Mouse (Mus musculus): ENCODE measurements at regions not wholly inside any gene's neighbourhood (a gene's known extent, or its start where the extent isn't known, plus 50 kb on each side); places are given as distances from the start of the nearest gene placed in this dataset.

DNA sequence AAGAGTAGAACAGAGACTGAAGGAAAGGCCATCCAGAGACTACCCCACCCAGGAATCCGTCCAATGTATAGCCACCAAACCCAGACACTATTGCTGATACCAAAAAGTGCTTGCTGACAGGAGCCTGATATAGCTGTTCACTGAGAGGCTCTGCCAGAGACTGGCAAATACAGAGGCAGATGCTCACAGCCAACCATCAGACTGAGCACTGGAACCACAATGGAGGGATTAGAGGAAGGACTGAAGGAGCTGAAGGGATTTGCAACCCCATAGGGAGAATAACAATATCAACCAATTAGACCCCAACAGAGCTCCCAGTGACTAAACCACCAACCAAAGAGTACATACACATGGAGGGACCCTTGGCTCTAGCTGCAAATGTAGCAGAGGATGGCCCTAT, 1389.8 kb upstream of the Zeb2 start:
- TF ChIP-seq CHD2 (IDR thresholded peaks at IDR 0.05; ENCODE audit: low read depth, low read length): no peak
- TF ChIP-seq MAFK (IDR thresholded peaks at IDR 0.05; ENCODE audit: insufficient read depth, low read depth, low read length): no peak
- TF ChIP-seq ZNF384 (IDR thresholded peaks at IDR 0.05; ENCODE audit: low read depth, low read length): no peak
- no peak for TF ChIP-seq ZC3H11A (IDR thresholded peaks at IDR 0.05; ENCODE audit: borderline replicate concordance, low read depth, low read length)
- TF ChIP-seq HCFC1 (IDR thresholded peaks at IDR 0.05; ENCODE audit: borderline replicate concordance, insufficient read depth, low read length): no peak
- no peak for DNase-seq (ENCODE audit: low read depth, low spot score)
- Histone ChIP-seq H3K9me3 (ENCODE audit: control insufficient read depth, insufficient read depth, low read depth, low read length) (no peaks in the 10 kb centered on the region), H3K4me3 (ENCODE audit: insufficient read depth in 1 of 2, low read depth in 1 of 2, low read length in 2 of 2, poor library complexity in 1 of 2, severe bottlenecking in 1 of 2) (no peak overlapping the region), H3K27ac (ENCODE audit: insufficient read depth, low read depth, low read length, poor library complexity, severe bottlenecking) (no peak overlapping the region), H3K4me1 (ENCODE audit: control insufficient read depth in 2 of 2, insufficient read depth in 2 of 2, low read length in 2 of 2, poor library complexity in 1 of 2) (no peaks in the 10 kb centered on the region), H3K9ac (ENCODE audit: insufficient read depth, low read depth, low read length, poor library complexity, severe bottlenecking) (no peak overlapping the region), H3K36me3 (ENCODE audit: control insufficient read depth, insufficient read depth, low read length, poor library complexity, severe bottlenecking) (no peaks in the 10 kb centered on the region)
- in situ Hi-C loops (cut with MboI; ENCODE audit: low sequenced_read_pairs in 2 of 2, unreplicated experiment in 2 of 2): no loop called here

DNA sequence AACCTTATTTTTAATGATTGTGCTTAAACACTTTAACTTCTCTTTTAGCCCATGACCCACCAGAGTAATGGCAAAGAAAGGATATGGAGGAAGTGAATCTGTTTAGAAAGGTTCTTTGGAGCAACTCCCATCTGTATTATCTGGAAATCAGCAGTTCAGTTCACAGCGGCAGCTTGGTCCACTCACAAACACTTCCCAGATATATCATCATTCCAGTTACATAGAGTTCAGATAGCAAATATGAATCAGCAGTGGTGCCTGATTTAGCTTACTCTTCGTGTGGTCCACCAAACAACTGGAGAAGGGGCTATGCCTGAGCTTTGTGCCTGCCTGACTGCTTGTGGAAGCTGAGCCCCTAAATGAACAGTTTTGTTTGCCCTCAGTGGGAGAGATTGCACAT, 1385.9 kb upstream of the Zeb2 start:
- H3K9ac ChIP-seq (ENCODE audit: insufficient read depth, low read depth, low read length, poor library complexity, severe bottlenecking): no peak overlapping the region
- TF ChIP-seq HCFC1 (IDR thresholded peaks at IDR 0.05; ENCODE audit: borderline replicate concordance, insufficient read depth, low read length) (no peak), MAFK (IDR thresholded peaks at IDR 0.05; ENCODE audit: insufficient read depth, low read depth, low read length) (no peak), ZC3H11A (IDR thresholded peaks at IDR 0.05; ENCODE audit: borderline replicate concordance, low read depth, low read length) (no peak), CHD2 (IDR thresholded peaks at IDR 0.05; ENCODE audit: low read depth, low read length) (no peak), ZNF384 (IDR thresholded peaks at IDR 0.05; ENCODE audit: low read depth, low read length) (no peak)
- H3K27ac ChIP-seq (ENCODE audit: insufficient read depth, low read depth, low read length, poor library complexity, severe bottlenecking): no peak overlapping the region
- no peaks in the 10 kb centered on the region for H3K36me3 ChIP-seq (ENCODE audit: control insufficient read depth, insufficient read depth, low read length, poor library complexity, severe bottlenecking)
- no peak overlapping the region for H3K4me3 ChIP-seq (ENCODE audit: insufficient read depth in 1 of 2, low read depth in 1 of 2, low read length in 2 of 2, poor library complexity in 1 of 2, severe bottlenecking in 1 of 2)
- no peaks in the 10 kb centered on the region for H3K9me3 ChIP-seq (ENCODE audit: control insufficient read depth, insufficient read depth, low read depth, low read length)
- DNase-seq (ENCODE audit: low read depth, low spot score): no peak
- H3K4me1 ChIP-seq (ENCODE audit: control insufficient read depth in 2 of 2, insufficient read depth in 2 of 2, low read length in 2 of 2, poor library complexity in 1 of 2): no peaks in the 10 kb centered on the region
- in situ Hi-C loops (cut with MboI; ENCODE audit: low sequenced_read_pairs in 2 of 2, unreplicated experiment in 2 of 2): no loop called here

- no peak for TF ChIP-seq ZNF384 (IDR thresholded peaks at IDR 0.05; ENCODE audit: low read depth, low read length)
- no peak for TF ChIP-seq MAFK (IDR thresholded peaks at IDR 0.05; ENCODE audit: insufficient read depth, low read depth, low read length)
- TF ChIP-seq CHD2 (IDR thresholded peaks at IDR 0.05; ENCODE audit: low read depth, low read length): no peak
- TF ChIP-seq HCFC1 (IDR thresholded peaks at IDR 0.05; ENCODE audit: borderline replicate concordance, insufficient read depth, low read length): no peak
- no peak for TF ChIP-seq ZC3H11A (IDR thresholded peaks at IDR 0.05; ENCODE audit: borderline replicate concordance, low read depth, low read length)
- H3K36me3 ChIP-seq (ENCODE audit: control insufficient read depth, insufficient read depth, low read length, poor library complexity, severe bottlenecking): no peaks in the 10 kb centered on the region
- H3K9me3 ChIP-seq (ENCODE audit: control insufficient read depth, insufficient read depth, low read depth, low read length): no peaks in the 10 kb centered on the region
- H3K4me3 ChIP-seq (ENCODE audit: insufficient read depth in 1 of 2, low read depth in 1 of 2, low read length in 2 of 2, poor library complexity in 1 of 2, severe bottlenecking in 1 of 2): no peak overlapping the region
- in situ Hi-C loops (cut with MboI; ENCODE audit: low sequenced_read_pairs in 2 of 2, unreplicated experiment in 2 of 2): no loop called here
- no peak overlapping the region for H3K9ac ChIP-seq (ENCODE audit: insufficient read depth, low read depth, low read length, poor library complexity, severe bottlenecking)
- no peak for DNase-seq (ENCODE audit: low read depth, low spot score)
- H3K27ac ChIP-seq (ENCODE audit: insufficient read depth, low read depth, low read length, poor library complexity, severe bottlenecking): no peak overlapping the region
- H3K4me1 ChIP-seq (ENCODE audit: control insufficient read depth in 2 of 2, insufficient read depth in 2 of 2, low read length in 2 of 2, poor library complexity in 1 of 2): no peaks in the 10 kb centered on the region
Measured at GRCm38 (mm10) chr2:46492299-46492698, 1375.1 kb upstream of the Zeb2 start.

- no peaks in the 10 kb centered on the region for H3K9me3 ChIP-seq (ENCODE audit: control insufficient read depth, insufficient read depth, low read depth, low read length)
- no peak overlapping the region for H3K27ac ChIP-seq (ENCODE audit: insufficient read depth, low read depth, low read length, poor library complexity, severe bottlenecking)
- DNase-seq (ENCODE audit: low read depth, low spot score): no peak
- no peak for TF ChIP-seq MAFK (IDR thresholded peaks at IDR 0.05; ENCODE audit: insufficient read depth, low read depth, low read length)
- TF ChIP-seq HCFC1 (IDR thresholded peaks at IDR 0.05; ENCODE audit: borderline replicate concordance, insufficient read depth, low read length): no peak
- no peak for TF ChIP-seq CHD2 (IDR thresholded peaks at IDR 0.05; ENCODE audit: low read depth, low read length)
- TF ChIP-seq ZNF384 (IDR thresholded peaks at IDR 0.05; ENCODE audit: low read depth, low read length): no peak
- TF ChIP-seq ZC3H11A (IDR thresholded peaks at IDR 0.05; ENCODE audit: borderline replicate concordance, low read depth, low read length): no peak
- in situ Hi-C loops (cut with MboI; ENCODE audit: low sequenced_read_pairs in 2 of 2, unreplicated experiment in 2 of 2): no loop called here
- H3K36me3 ChIP-seq (ENCODE audit: control insufficient read depth, insufficient read depth, low read length, poor library complexity, severe bottlenecking): no peaks in the 10 kb centered on the region
- H3K9ac ChIP-seq (ENCODE audit: insufficient read depth, low read depth, low read length, poor library complexity, severe bottlenecking): no peak overlapping the region
- no peak overlapping the region for H3K4me3 ChIP-seq (ENCODE audit: insufficient read depth in 1 of 2, low read depth in 1 of 2, low read length in 2 of 2, poor library complexity in 1 of 2, severe bottlenecking in 1 of 2)
- H3K4me1 ChIP-seq (ENCODE audit: control insufficient read depth in 2 of 2, insufficient read depth in 2 of 2, low read length in 2 of 2, poor library complexity in 1 of 2): no peaks in the 10 kb centered on the region
Measured at GRCm38 (mm10) chr2:46491081-46491480, 1373.9 kb upstream of the Zeb2 start.

All from ES-E14 (cell line).